Mouse (Mus musculus) C2C12 (cell line): Measurements from ENCODE around the gene Chrnd. TPM values are rescaled to one million over a fixed set of nuclear protein-coding genes. Genes with fewer than 3 reads are reported as not detected.

Source experiments
- H3K27me3 ChIP-seq: one replicate; pipeline ENCODE4 v1.6.1; 2011; ENCODE audit not compliant: control insufficient read depth, insufficient read depth, insufficient read length
- H3K36me3 ChIP-seq: one replicate; pipeline ENCODE4 v1.6.1; 2011; ENCODE audit not compliant: control insufficient read depth, insufficient read depth
- H3K4me3 ChIP-seq: one replicate; pipeline ENCODE4 v1.5.1; 2011; ENCODE audit warnings: mild to moderate bottlenecking, control low read depth; ENCODE audit not compliant: poor library complexity, insufficient read depth, severe bottlenecking
- H3K79me2 ChIP-seq: one replicate; pipeline ENCODE4 v1.6.1; 2011; ENCODE audit not compliant: control insufficient read depth, insufficient read depth
- H3K79me3 ChIP-seq: one replicate; pipeline ENCODE4 v1.6.1; 2011; ENCODE audit warnings: low read depth, control low read depth
- H3ac ChIP-seq: one replicate; pipeline ENCODE3; 2011; ENCODE audit warnings: low read depth; ENCODE audit not compliant: control insufficient read depth, insufficient read length
- CEBPB ChIP-seq: IDR thresholded peaks from one replicate; pipeline ENCODE4 v1.6.1; 2011; ENCODE audit warnings: low read depth, mild to moderate bottlenecking, control low read depth, moderate library complexity
- CTCF ChIP-seq: IDR thresholded peaks from one replicate; pipeline ENCODE4 v1.5.1; 2011; ENCODE audit not compliant: control insufficient read depth, insufficient read depth, insufficient read length
- FOSL1 ChIP-seq: IDR thresholded peaks from one replicate; pipeline ENCODE4 v1.8.0; 2011; ENCODE audit warnings: mild to moderate bottlenecking, low read length; ENCODE audit not compliant: poor library complexity, insufficient read depth, severe bottlenecking
- MAX ChIP-seq: IDR thresholded peaks from one replicate; pipeline ENCODE4 v1.6.1; 2011; ENCODE audit warnings: mild to moderate bottlenecking, control low read depth
- MYOD1 ChIP-seq: IDR thresholded peaks from one replicate; pipeline ENCODE4 v1.6.1; 2011; ENCODE audit warnings: low read depth; ENCODE audit not compliant: control insufficient read depth, insufficient read length
- MYOG ChIP-seq: IDR thresholded peaks from one replicate; pipeline ENCODE4 v1.6.1; 2011; ENCODE audit not compliant: control insufficient read depth, insufficient read length; ENCODE audit errors: extremely low read depth
- USF1 ChIP-seq: IDR thresholded peaks from one replicate; pipeline ENCODE4 v1.6.1; 2011; ENCODE audit warnings: low read depth, mild to moderate bottlenecking, control low read depth, moderate library complexity
- polyA plus RNA-seq: library from polyadenylated mRNA; unstranded; fragments of >200 nt; fragmentation: generic; extraction: Trizol; gene quantifications from one replicate; pipeline ENCODE4 v1.2.1, GENCODE M21; 2012; ENCODE audit warnings: missing spikeins

Gene Chrnd
- polyA plus RNA-seq, 1 experiment = 7.4 TPM

DNA sequence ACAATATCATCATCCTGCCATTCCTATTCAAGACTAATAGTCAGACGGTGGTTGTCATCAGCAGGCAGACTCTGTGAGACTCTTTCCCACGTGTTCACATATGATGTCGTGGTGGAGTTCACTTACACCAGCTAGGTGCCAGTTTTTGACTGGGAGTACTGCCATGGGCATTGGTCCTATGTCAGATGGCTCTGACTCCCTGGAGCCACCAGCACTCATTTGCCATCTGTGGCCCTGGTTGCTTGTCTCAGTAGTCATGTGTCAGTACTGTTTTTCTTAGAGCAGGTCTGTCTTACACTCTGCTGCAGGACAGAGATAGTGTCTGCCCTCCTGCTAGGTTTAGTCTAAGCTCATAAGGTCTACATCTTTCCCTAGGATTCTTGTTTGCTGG lies 36.7 kb downstream of the Chrnd start:
- no peak overlapping the region for H3ac ChIP-seq

DNA sequence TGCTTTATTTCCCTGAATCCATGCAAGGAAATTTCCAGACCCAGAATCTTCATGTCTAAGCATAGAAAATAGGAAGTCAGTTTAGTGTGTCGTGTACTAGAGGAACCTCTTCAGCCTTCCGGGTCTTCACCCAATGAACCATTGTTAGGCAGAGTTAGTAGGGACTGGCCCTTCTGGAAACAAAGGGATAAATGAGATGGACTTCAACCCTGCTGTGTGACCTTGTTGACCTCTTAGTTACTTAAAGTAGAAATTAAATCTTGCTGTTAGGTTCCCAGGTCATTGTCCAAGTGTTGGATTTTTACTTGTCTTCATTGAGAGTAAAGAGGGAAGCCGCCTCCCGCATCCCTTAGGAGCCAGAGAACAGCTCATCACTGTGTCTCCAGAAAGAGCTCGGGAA lies 40.2 kb downstream of the Chrnd start:
- Histone ChIP-seq H3ac (no peak overlapping the region), H3K36me3 (peaks cover 80% of the 10 kb centered on the region), H3K4me3 (no peak overlapping the region), H3K79me3 (no peaks in the 10 kb centered on the region), H3K27me3 (no peaks in the 10 kb centered on the region), H3K79me2 (no peaks in the 10 kb centered on the region)
- TF ChIP-seq FOSL1 (no peak), MYOD1 (no peak), CEBPB (no peak), USF1 (no peak)

More for the DNA sequence above, 36.7 kb downstream of the Chrnd start:
- no peak for TF ChIP-seq FOSL1
- TF ChIP-seq CTCF = no peak
- TF ChIP-seq MYOG = no peak
- no peak for TF ChIP-seq CEBPB
- no peak for TF ChIP-seq USF1
- no peak for TF ChIP-seq MAX
- no peak for TF ChIP-seq MYOD1
- H3K4me3 ChIP-seq = no peak overlapping the region
- peaks cover 91% of the 10 kb centered on the region for H3K36me3 ChIP-seq
- peaks cover 3% of the 10 kb centered on the region for H3K79me2 ChIP-seq
- H3K79me3 ChIP-seq = peaks cover 4% of the 10 kb centered on the region
- no peaks in the 10 kb centered on the region for H3K27me3 ChIP-seq

DNA sequence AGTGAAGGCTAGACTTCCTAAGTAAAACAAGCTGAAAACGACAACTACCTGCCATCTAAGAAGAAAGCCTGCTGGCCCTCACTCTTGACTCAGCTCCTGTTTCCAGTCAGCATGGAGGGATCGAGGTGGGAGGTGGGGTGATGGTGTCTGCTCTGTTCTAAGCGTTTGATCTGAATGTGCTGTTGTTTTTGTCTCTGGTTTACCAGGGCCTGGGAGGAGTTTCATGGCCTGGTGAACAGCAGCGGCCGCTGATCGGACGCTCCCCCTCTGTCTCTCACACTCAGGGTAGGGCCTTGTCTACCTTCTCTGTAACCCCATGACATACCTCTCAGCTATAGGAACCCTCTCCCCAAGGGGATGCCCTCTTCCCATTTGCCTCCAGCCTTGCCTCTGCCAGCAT lies 41.8 kb downstream of the Chrnd start:
- TF ChIP-seq MYOD1 (no peak), FOSL1 (no peak), CEBPB (no peak), USF1 (no peak), CTCF (no peak), MAX (no peak), MYOG (no peak)
- Histone ChIP-seq H3K4me3 (no peak overlapping the region), H3K79me3 (no peaks in the 10 kb centered on the region), H3K27me3 (no peaks in the 10 kb centered on the region), H3K36me3 (peaks cover 76% of the 10 kb centered on the region), H3ac (no peak overlapping the region), H3K79me2 (no peaks in the 10 kb centered on the region)

DNA sequence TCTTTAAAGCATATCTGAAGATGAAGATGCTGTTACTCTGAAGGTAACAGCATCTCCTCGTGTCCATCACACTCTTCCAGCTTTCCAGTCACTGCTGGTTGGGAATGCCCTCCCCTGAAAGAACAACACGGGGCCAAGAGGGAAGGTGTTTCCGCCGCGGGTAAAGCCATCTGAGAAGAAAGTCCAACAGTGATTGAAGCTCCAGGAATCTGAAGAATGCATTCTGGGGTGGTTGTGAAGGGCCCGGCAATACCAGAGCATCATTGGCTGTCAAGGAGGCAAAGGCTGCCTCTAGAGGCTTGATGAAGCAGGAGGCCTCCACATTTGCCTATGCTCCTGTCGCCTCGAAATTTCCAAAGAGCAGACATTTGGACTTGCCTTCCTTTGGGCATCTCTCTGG lies 48.6 kb downstream of the Chrnd start:
- H3K36me3 ChIP-seq = peaks cover 36% of the 10 kb centered on the region
- no peaks in the 10 kb centered on the region for H3K79me3 ChIP-seq
- no peak overlapping the region for H3ac ChIP-seq
- H3K79me2 ChIP-seq = no peaks in the 10 kb centered on the region
- no peaks in the 10 kb centered on the region for H3K27me3 ChIP-seq
- H3K4me3 ChIP-seq = no peak overlapping the region
- TF ChIP-seq FOSL1 (no peak), MYOD1 (no peak), CTCF (no peak), CEBPB (no peak), USF1 (no peak), MAX (no peak), MYOG (no peak)

DNA sequence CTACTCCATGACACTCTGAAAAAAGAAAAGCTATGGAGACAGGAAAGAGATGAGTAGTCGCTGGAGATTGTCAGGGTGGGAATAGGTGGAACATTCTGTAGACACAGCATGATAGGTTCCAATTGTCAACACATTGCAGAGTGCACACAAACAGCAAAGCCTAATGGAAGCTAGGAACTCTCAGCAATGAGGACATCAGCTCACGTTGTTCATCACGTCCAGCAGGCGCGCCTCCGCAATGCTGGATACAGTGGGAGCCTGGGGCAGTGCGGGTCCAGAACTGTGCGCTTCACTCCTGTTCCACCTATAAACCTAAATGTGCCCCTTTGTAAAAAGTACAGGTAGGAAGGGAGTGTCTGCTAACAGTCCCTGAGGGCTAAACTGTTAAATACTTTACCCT lies 52.6 kb downstream of the Chrnd start:
- H3K79me3 ChIP-seq = no peaks in the 10 kb centered on the region
- no peaks in the 10 kb centered on the region for H3K27me3 ChIP-seq
- TF ChIP-seq USF1 (no peak), MYOD1 (no peak), MAX (no peak), CTCF (no peak), MYOG (no peak), CEBPB (no peak), FOSL1 (no peak)
- H3K79me2 ChIP-seq = no peaks in the 10 kb centered on the region
- H3K36me3 ChIP-seq = peaks cover 9% of the 10 kb centered on the region
- no peak overlapping the region for H3K4me3 ChIP-seq
- H3ac ChIP-seq = no peak overlapping the region

DNA sequence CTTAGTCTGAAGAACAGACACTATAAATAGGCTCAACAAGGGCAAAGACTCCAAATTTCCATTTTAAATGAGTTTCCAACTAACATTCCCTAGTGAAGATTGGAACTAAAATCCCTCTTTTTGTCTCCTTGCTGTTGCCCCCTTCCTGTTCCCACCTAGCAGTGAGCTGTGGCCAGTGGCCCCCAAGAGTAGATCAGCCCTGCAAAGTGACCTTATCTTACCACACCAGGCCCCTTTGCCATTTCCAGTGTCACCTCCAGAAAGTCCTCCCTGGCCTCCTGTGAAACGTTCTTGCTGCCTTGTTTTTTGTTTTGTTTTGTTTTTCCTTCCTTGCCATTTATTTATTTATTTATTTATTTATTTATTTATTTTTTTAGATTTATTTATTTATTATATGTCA lies 55.0 kb downstream of the Chrnd start:
- no peak for TF ChIP-seq MYOD1
- TF ChIP-seq CEBPB = no peak
- no peak for TF ChIP-seq MYOG
- TF ChIP-seq FOSL1 = no peak
- TF ChIP-seq CTCF = no peak
- no peak for TF ChIP-seq MAX
- TF ChIP-seq USF1 = no peak
- H3K4me3 ChIP-seq = no peak overlapping the region
- H3K27me3 ChIP-seq = no peaks in the 10 kb centered on the region

More for the DNA sequence above, 55.0 kb downstream of the Chrnd start:
- no peak overlapping the region for H3ac ChIP-seq
- no peaks in the 10 kb centered on the region for H3K36me3 ChIP-seq
- no peaks in the 10 kb centered on the region for H3K79me2 ChIP-seq
- H3K79me3 ChIP-seq = no peaks in the 10 kb centered on the region
